Mouse (Mus musculus) heart, adult 2 months (tissue): ENCODE measurements around the gene Tmcc1. TPM values are rescaled to one million over a fixed set of nuclear protein-coding genes. Genes with fewer than 3 reads are reported as not detected.

ENCODE experiments used
- DNase-seq, 2 experiments: peaks; one replicate each; pipeline ENCODE4 v3.0.0; 2021
- H3K27ac ChIP-seq: fragments of 200-600 bp; 2 replicates; pipeline ENCODE4 v1.8.1; 2022
- H3K27me3 ChIP-seq: fragments of 200-500 bp; 2 replicates; pipeline ENCODE4 v1.6.1; 2012; ENCODE audit warnings: mild to moderate bottlenecking, low read length, inconsistent platforms, mixed read lengths; ENCODE audit not compliant: control insufficient read depth, insufficient read depth
- H3K36me3 ChIP-seq: fragments of 200-500 bp; 2 replicates; pipeline ENCODE4 v1.6.1; 2012; ENCODE audit warnings: low read length, inconsistent platforms; ENCODE audit not compliant: control insufficient read depth, insufficient read depth
- H3K4me1 ChIP-seq: fragments of 200-500 bp; 2 replicates; pipeline ENCODE4 v1.6.1; 2011; ENCODE audit warnings: low read length; ENCODE audit not compliant: control insufficient read depth, insufficient read depth
- H3K4me3 ChIP-seq: fragments of 200-600 bp; 2 replicates; pipeline ENCODE4 v1.8.1; 2022
- H3K79me2 ChIP-seq: fragments of 200-500 bp; replicated peaks from 2 replicates; pipeline ENCODE4 v1.6.1; 2012; ENCODE audit warnings: mild to moderate bottlenecking, inconsistent platforms, low read length, moderate library complexity, mixed read lengths; ENCODE audit not compliant: control insufficient read depth, insufficient read depth
- H3K9ac ChIP-seq: fragments of 200-500 bp; 2 replicates; pipeline ENCODE4 v1.6.1; 2012; ENCODE audit warnings: low read depth, mild to moderate bottlenecking, control low read depth, inconsistent platforms, low read length, mixed read lengths
- CTCF ChIP-seq: fragments of 200-600 bp; IDR thresholded peaks from 2 replicates; pipeline ENCODE4 v1.8.1; 2022; ENCODE audit warnings: antibody characterized with exemption, mild to moderate bottlenecking, moderate library complexity
- EP300 ChIP-seq: fragments of 200-500 bp; IDR thresholded peaks from 2 replicates; pipeline ENCODE4 v1.6.1; 2011; ENCODE audit warnings: low read depth, low read length, control low read depth; ENCODE audit not compliant: insufficient read depth
- POLR2A ChIP-seq: fragments of 200-500 bp; IDR thresholded peaks from 2 replicates; pipeline ENCODE4 v1.6.1; 2011; ENCODE audit warnings: mild to moderate bottlenecking, low read depth, low read length, control low read depth; ENCODE audit not compliant: insufficient read depth
- WGBS: fragments of 180-500 bp; shearing (Covaris S2); methylation state at CpG from one replicate; pipeline ENCODE4 v1.1.7; 2018; 5-methylcytosine and 5-hydroxymethylcytosine counted together
- intact Hi-C: fragments of 180-260 bp; cut with DNase I; formaldehyde crosslinking; loops from one replicate; pipeline ENCODE4 v1.15.1; 2025
- polyA plus RNA-seq: library from polyadenylated mRNA; depleted of rRNA; stranded (reverse); fragments of >200 nt; gene quantifications from 2 replicates; pipeline ENCODE4 v1.2.3, GENCODE M21; 2012
- total RNA-seq, 2 experiments: library from RNA; stranded (reverse); gene quantifications; 2 replicates each; pipeline ENCODE4 v1.2.3; 2021

Gene Tmcc1
- total and polyA plus RNA-seq, 3 experiments: 16.7 to 33.8 (median 32.1) TPM

GRCm38 (mm10) chr6:116006731-116007130 lies 186.6 kb downstream of the Tmcc1 start:
- Histone ChIP-seq H3K79me2 (no peaks in the 10 kb centered on the region), H3K27me3 (no peaks in the 10 kb centered on the region), H3K27ac (peak overlapping the region; percentile 96), H3K4me3 (no peak overlapping the region), H3K4me1 (peaks cover 33% of the 10 kb centered on the region), H3K9ac (peak overlapping the region; percentile 36), H3K36me3 (no peaks in the 10 kb centered on the region)
- DNase-seq: peak; percentile 79 to 89
- TF ChIP-seq POLR2A (peak; percentile 64; the same call in 1 of the 2 replicates), EP300 (peak; percentile 78), CTCF (no peak)
- 28% methylated on average over 9 of the region's 9 CpGs for WGBS
- intact Hi-C loops: loop anchor here (1.0 to 10.0 kb wide), 5 partner anchors 10 to 772 kb away; no protein-coding TSS in a partner anchor

DNA sequence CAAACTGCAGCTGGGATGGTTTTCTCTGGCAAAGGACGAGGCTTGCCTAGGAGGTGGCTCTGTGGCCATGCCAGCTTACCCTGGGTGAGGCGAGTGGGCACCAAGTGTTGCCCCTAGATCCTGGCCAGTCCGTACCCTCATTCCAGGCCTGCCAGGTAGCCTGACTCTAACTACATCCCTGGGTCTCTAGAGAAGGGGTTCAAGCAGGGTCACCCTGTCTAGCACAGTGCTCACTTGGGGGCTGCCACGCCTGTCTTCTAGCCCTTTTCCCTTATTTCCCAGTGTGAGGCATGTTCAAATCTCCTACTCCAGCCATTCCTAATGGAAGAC lies 187.4 kb downstream of the Tmcc1 start:
- Histone ChIP-seq H3K9ac (peak overlapping the region; percentile 36; the same call in 1 of the 2 replicates), H3K4me3 (no peak overlapping the region), H3K4me1 (peaks cover 33% of the 10 kb centered on the region), H3K79me2 (no peaks in the 10 kb centered on the region), H3K36me3 (no peaks in the 10 kb centered on the region), H3K27me3 (no peaks in the 10 kb centered on the region), H3K27ac (peak overlapping the region; percentile 96)
- DNase-seq: no peak
- no peak for TF ChIP-seq EP300
- no peak for TF ChIP-seq CTCF
- TF ChIP-seq POLR2A: no peak
- intact Hi-C loops: loop anchor here (1.0 to 10.0 kb wide), 5 partner anchors 10 to 771 kb away; no protein-coding TSS in a partner anchor
- 47% methylated on average over 4 of the region's 4 CpGs for WGBS

DNA sequence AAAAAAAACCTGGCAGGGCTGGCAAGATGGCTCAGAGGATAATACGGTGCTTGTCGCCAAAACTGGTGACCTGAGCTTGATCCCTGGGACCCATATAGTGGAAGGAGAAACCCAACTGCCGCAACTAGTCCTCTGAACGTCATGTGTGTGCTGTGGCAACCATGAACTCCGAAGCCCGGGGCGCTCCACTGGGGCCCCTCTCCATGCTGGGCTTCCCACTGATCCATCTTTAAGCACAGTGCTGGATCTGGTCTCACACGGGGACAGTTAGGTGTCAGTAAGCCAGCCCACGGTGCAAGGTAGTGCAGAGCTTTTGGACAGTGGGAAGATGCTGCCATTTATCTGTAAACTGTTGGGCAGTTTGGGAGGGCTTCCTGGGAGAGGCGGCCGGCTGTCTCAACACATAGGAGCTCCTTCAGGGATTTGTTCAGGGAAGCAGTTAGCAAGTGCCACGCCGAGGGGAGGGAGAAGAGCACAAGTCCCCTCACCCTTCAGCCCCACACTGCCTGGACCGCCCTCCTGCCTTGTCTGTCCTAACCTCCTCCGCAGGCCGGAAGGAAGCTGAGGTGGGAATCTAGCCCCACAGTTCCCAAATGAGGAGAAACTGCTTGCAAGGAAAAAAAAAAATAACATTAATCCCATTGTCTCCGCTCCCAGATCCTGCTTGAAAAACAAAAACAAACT lies 187.9 kb downstream of the Tmcc1 start:
- Histone ChIP-seq H3K36me3 (no peaks in the 10 kb centered on the region), H3K79me2 (no peaks in the 10 kb centered on the region), H3K4me1 (peaks cover 31% of the 10 kb centered on the region), H3K27me3 (no peaks in the 10 kb centered on the region), H3K4me3 (no peak overlapping the region), H3K27ac (peak overlapping the region; percentile 96), H3K9ac (peak overlapping the region; percentile 1; the same call in 1 of the 2 replicates)
- DNase-seq: peak; percentile 56 to 63
- WGBS: 49% methylated on average over 17 of the region's 17 CpGs
- intact Hi-C loops: loop anchor here (2.0 to 10.0 kb wide), 2 partner anchors 43 to 771 kb away; no protein-coding TSS in a partner anchor
- peak; percentile 50; the same call in 1 of the 2 replicates for TF ChIP-seq POLR2A
- 0 out of 2 replicates have a peak, but pooled peaks have one; percentile 24 for TF ChIP-seq EP300
- no peak for TF ChIP-seq CTCF

DNA sequence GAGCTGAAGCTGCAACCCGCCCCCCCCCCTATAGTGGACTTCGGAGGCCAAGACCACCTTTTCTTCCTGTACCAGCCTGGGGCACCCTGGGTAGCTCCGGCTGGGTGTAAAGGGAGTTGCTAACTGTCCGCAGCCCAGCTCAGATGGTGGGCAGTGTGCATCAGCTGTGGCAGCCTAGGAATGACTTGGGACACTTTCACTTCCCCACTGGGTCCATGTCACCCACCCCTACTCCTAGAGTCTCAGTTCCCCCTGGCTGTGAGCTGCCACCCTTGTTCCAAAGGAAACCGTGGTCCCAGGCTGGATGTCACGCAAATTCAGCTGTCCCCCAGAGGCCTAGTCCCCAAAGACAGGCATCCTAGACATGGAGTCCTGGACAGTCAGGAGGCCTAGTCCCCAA lies 188.6 kb downstream of the Tmcc1 start:
- Histone ChIP-seq H3K4me1 (peaks cover 31% of the 10 kb centered on the region), H3K4me3 (no peak overlapping the region), H3K27ac (peak overlapping the region; percentile 96), H3K27me3 (no peaks in the 10 kb centered on the region), H3K36me3 (no peaks in the 10 kb centered on the region), H3K9ac (peak overlapping the region; percentile 35), H3K79me2 (no peaks in the 10 kb centered on the region)
- intact Hi-C loops: loop anchor here (2.0 to 10.0 kb wide), 2 partner anchors 42 to 770 kb away; no protein-coding TSS in a partner anchor
- WGBS: 63% methylated on average over 6 of the region's 6 CpGs
- peak; percentile 41 to 45 for DNase-seq
- 0 out of 2 replicates have a peak, but pooled peaks have one; percentile 26 for TF ChIP-seq EP300
- TF ChIP-seq CTCF: no peak

DNA sequence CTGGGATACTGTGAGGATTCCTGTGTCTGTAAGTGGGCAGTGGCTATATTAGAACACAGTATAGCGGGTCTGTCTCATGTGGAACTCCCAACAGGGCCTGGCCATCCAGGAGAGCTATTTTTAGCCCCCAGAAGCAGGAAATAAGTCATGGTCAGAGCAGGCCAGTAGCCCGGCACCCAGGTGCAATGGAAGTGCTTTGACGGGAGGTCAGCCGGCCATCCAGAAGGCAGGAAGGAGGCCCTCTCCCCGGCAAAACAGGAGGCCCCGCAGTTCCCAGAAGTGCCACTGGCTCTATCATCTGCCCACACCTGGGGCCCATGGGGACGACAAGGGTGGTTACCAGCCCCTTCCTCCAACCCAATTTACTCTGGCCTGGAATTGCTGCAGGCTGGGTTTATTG lies 189.2 kb downstream of the Tmcc1 start:
- H3K36me3 ChIP-seq: no peaks in the 10 kb centered on the region
- H3K4me1 ChIP-seq: peaks cover 31% of the 10 kb centered on the region
- H3K4me3 ChIP-seq: peak overlapping the region; percentile 18; the same call in 1 of the 2 replicates
- peak; percentile 69 to 72 for DNase-seq
- peak overlapping the region; percentile 96 for H3K27ac ChIP-seq
- H3K9ac ChIP-seq: peak overlapping the region; percentile 26; the same call in 1 of the 2 replicates
- TF ChIP-seq CTCF (peak; percentile 22; the same call in 1 of the 2 replicates), EP300 (no peak)
- no peaks in the 10 kb centered on the region for H3K27me3 ChIP-seq
- intact Hi-C loops: loop anchor here (2.0 to 10.0 kb wide), 2 partner anchors 41 to 769 kb away; no protein-coding TSS in a partner anchor
- 20% methylated on average over 7 of the region's 7 CpGs for WGBS
- H3K79me2 ChIP-seq: no peaks in the 10 kb centered on the region

DNA sequence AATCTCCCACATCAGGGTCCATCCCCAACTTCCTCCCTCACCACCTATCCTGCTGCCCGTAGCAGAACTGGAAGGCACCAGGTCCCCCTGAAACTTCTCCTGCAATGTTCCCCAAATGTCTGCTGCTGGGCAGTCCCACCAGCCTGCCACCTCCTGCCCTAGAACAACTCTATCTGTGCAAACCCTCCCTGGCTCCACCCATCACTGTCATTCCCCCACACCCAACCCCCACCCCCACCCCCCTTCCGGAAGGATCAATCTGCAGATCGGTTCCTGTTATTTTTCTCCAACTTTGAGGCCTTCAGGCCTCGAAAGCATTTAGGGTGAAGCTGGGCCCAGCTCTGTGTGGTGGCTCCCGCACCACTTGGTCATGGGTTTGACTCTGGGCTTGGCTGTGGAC lies 189.8 kb downstream of the Tmcc1 start:
- Histone ChIP-seq H3K79me2 (no peaks in the 10 kb centered on the region), H3K9ac (peak overlapping the region; percentile 26; the same call in 1 of the 2 replicates), H3K4me1 (peaks cover 32% of the 10 kb centered on the region), H3K36me3 (no peaks in the 10 kb centered on the region), H3K27me3 (no peaks in the 10 kb centered on the region), H3K4me3 (peak overlapping the region; percentile 18; the same call in 1 of the 2 replicates), H3K27ac (peak overlapping the region; percentile 96)
- peak; percentile 48 to 53 for DNase-seq
- intact Hi-C loops: loop anchor here (10.0 kb wide), 1 partner anchor 769 kb away; no protein-coding TSS in a partner anchor
- WGBS: 36% methylated on average over 5 of the region's 5 CpGs
- TF ChIP-seq EP300: no peak
- peak; percentile 31; the same call in 1 of the 2 replicates for TF ChIP-seq POLR2A
- TF ChIP-seq CTCF: no peak
